Mouse (Mus musculus): ENCODE measurements around the gene Schip1. TPM values are rescaled to one million over a fixed set of nuclear protein-coding genes. Genes with fewer than 3 reads are reported as not detected.

Schip1 gene
- polyA plus RNA-seq, 1 experiment from 2014 or later: 33.2 TPM

GRCm38 (mm10) chr3:68243239-68243638 is 178.6 kb downstream of the Schip1 start:
- no peaks in the 10 kb centered on the region for H3K36me3 ChIP-seq (ENCODE audit: control insufficient read depth, insufficient read depth, low read length)
- no peaks in the 10 kb centered on the region for H3K9me3 ChIP-seq (replicated peaks; ENCODE audit: control insufficient read depth, low read length)
- no peak overlapping the region for H3K9ac ChIP-seq (ENCODE audit: low read length)
- H3K27me3 ChIP-seq (ENCODE audit: control insufficient read depth, insufficient read depth, low read length): no peaks in the 10 kb centered on the region
- H3K4me2 ChIP-seq (ENCODE audit: low read depth, low read length): no peak overlapping the region
- H3K27ac ChIP-seq (ENCODE audit: low read length): no peak overlapping the region
- no peak for ATAC-seq (ENCODE audit: insufficient read depth, low FRiP score)
- WGBS: 54% methylated on average over 3 of the region's 3 CpGs
- H3K4me3 ChIP-seq (replicated peaks; ENCODE audit: low read length): no peak overlapping the region
- H3K4me1 ChIP-seq (ENCODE audit: control insufficient read depth, insufficient read depth, low read length): no peaks in the 10 kb centered on the region

- Histone ChIP-seq H3K27ac (ENCODE audit: low read length) (no peak overlapping the region), H3K4me1 (ENCODE audit: control insufficient read depth, insufficient read depth, low read length) (no peaks in the 10 kb centered on the region), H3K4me2 (ENCODE audit: low read depth, low read length) (no peak overlapping the region), H3K4me3 (replicated peaks; ENCODE audit: low read length) (no peak overlapping the region), H3K9ac (ENCODE audit: low read length) (no peak overlapping the region), H3K9me3 (replicated peaks; ENCODE audit: control insufficient read depth, low read length) (no peaks in the 10 kb centered on the region), H3K36me3 (ENCODE audit: control insufficient read depth, insufficient read depth, low read length) (no peaks in the 10 kb centered on the region), H3K27me3 (ENCODE audit: control insufficient read depth, insufficient read depth, low read length) (no peaks in the 10 kb centered on the region)
- ATAC-seq (ENCODE audit: insufficient read depth, low FRiP score): no peak
- WGBS: 52% methylated on average over 4 of the region's 4 CpGs
Measured at GRCm38 (mm10) chr3:68246154-68246553, 181.6 kb downstream of the Schip1 start.

DNA sequence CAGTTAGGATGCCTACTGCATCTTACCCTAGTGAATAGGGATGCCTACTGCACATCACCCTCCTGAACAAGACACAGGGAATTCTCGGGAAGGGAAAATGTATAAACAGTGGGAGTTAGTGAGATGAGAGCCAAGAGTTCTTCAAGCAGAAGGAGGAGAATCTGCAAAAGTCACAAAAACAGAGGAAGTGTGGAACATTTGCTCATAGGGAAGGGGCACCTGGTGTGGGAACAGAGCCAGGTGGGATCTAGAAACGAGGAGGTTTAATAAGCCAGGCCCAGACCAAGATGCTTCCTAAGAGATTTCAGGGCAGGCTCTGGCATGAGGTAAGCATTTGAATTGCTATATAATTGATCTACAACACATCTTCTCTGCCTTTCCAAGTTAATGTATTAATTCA is 186.0 kb downstream of the Schip1 start:
- no peak for ATAC-seq (ENCODE audit: insufficient read depth, low FRiP score)
- WGBS: 43% methylated on average over 2 of the region's 2 CpGs
- Histone ChIP-seq H3K9me3 (replicated peaks; ENCODE audit: control insufficient read depth, low read length) (no peaks in the 10 kb centered on the region), H3K27me3 (ENCODE audit: control insufficient read depth, insufficient read depth, low read length) (no peaks in the 10 kb centered on the region), H3K27ac (ENCODE audit: low read length) (no peak overlapping the region), H3K9ac (ENCODE audit: low read length) (no peak overlapping the region), H3K4me3 (replicated peaks; ENCODE audit: low read length) (no peak overlapping the region), H3K4me1 (ENCODE audit: control insufficient read depth, insufficient read depth, low read length) (no peaks in the 10 kb centered on the region), H3K36me3 (ENCODE audit: control insufficient read depth, insufficient read depth, low read length) (no peaks in the 10 kb centered on the region), H3K4me2 (ENCODE audit: low read depth, low read length) (no peak overlapping the region)

DNA sequence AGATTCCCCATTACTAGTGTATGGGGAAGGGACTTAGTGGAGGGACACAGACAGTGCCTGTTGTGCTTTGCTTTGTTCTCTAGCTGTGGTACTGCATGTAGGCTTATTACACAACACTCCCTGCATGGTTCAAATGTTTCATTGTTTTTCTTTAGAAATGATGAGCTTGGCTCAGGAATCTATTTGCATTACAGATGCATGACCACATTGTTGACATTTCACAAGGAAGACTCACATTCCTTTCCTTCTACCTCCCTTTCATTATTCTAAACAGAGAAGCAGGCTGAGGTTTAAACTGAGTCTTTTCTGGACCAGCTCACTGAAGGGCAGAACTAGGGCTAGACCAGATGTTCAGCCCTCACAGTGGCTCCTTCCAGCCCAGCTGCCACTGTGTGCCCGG is 187.7 kb downstream of the Schip1 start:
- no peak for ATAC-seq (ENCODE audit: insufficient read depth, low FRiP score)
- Histone ChIP-seq H3K36me3 (ENCODE audit: control insufficient read depth, insufficient read depth, low read length) (no peaks in the 10 kb centered on the region), H3K27ac (ENCODE audit: low read length) (no peak overlapping the region), H3K9me3 (replicated peaks; ENCODE audit: control insufficient read depth, low read length) (no peaks in the 10 kb centered on the region), H3K4me1 (ENCODE audit: control insufficient read depth, insufficient read depth, low read length) (no peaks in the 10 kb centered on the region), H3K27me3 (ENCODE audit: control insufficient read depth, insufficient read depth, low read length) (no peaks in the 10 kb centered on the region), H3K4me2 (ENCODE audit: low read depth, low read length) (no peak overlapping the region), H3K4me3 (replicated peaks; ENCODE audit: low read length) (no peak overlapping the region), H3K9ac (ENCODE audit: low read length) (no peak overlapping the region)
- 25% methylated on average over 1 of the region's 1 CpGs for WGBS

DNA sequence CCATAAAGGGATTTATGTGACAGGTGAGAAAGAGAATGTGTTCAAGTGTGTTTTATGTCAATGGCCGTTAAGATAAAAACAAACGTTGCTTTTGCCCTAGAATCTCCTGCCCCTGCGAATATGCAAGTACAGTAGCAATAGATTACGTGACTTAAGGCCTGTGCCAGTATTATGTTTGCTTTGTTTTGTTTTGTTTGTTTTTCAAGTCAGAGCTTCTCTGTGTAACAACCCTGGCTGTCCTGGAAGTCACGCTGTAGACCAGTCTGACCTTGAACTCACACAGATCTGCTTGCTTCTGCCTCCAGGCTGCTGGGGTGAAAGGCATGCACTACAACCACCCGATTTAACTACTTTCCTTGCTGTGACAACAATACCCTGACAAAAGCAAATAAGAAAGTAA is 197.7 kb downstream of the Schip1 start:
- Histone ChIP-seq H3K27ac (ENCODE audit: low read length) (no peak overlapping the region), H3K4me3 (replicated peaks; ENCODE audit: low read length) (no peak overlapping the region), H3K9ac (ENCODE audit: low read length) (no peak overlapping the region), H3K4me1 (ENCODE audit: control insufficient read depth, insufficient read depth, low read length) (no peaks in the 10 kb centered on the region), H3K9me3 (replicated peaks; ENCODE audit: control insufficient read depth, low read length) (no peaks in the 10 kb centered on the region), H3K4me2 (ENCODE audit: low read depth, low read length) (no peak overlapping the region), H3K27me3 (ENCODE audit: control insufficient read depth, insufficient read depth, low read length) (no peaks in the 10 kb centered on the region), H3K36me3 (ENCODE audit: control insufficient read depth, insufficient read depth, low read length) (no peaks in the 10 kb centered on the region)
- no peak for ATAC-seq (ENCODE audit: insufficient read depth, low FRiP score)
- 36% methylated on average over 6 of the region's 6 CpGs for WGBS

- Histone ChIP-seq H3K36me3 (ENCODE audit: control insufficient read depth, insufficient read depth, low read length) (no peaks in the 10 kb centered on the region), H3K27me3 (ENCODE audit: control insufficient read depth, insufficient read depth, low read length) (no peaks in the 10 kb centered on the region), H3K9me3 (replicated peaks; ENCODE audit: control insufficient read depth, low read length) (no peaks in the 10 kb centered on the region), H3K9ac (ENCODE audit: low read length) (no peak overlapping the region), H3K4me1 (ENCODE audit: control insufficient read depth, insufficient read depth, low read length) (no peaks in the 10 kb centered on the region), H3K4me2 (ENCODE audit: low read depth, low read length) (no peak overlapping the region), H3K27ac (ENCODE audit: low read length) (no peak overlapping the region), H3K4me3 (replicated peaks; ENCODE audit: low read length) (no peak overlapping the region)
- 88% methylated on average over 4 of the region's 4 CpGs for WGBS
- no peak for ATAC-seq (ENCODE audit: insufficient read depth, low FRiP score)
Measured at GRCm38 (mm10) chr3:68267905-68268304, 203.3 kb downstream of the Schip1 start.

DNA sequence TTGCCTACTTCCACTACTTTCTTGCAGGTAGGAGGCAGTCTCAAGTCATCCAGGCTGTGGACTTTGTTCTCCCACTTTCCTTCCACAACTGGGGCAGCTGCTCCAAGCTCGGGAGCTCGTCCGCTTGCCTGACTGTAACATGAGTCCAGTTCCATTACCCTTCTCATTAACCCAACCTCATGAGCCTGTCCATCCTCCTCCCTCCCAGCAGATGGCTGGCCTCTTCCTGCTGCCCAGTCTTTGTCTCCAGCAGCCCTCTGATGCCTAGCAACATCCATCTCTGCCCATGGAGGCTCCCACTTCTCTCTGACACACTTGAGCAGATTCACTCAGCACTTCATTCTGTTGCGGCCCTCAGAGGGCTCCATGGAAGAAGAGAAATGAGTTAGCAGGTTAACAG is 204.6 kb downstream of the Schip1 start:
- 83% methylated on average over 4 of the region's 4 CpGs for WGBS
- no peaks in the 10 kb centered on the region for H3K4me1 ChIP-seq (ENCODE audit: control insufficient read depth, insufficient read depth, low read length)
- H3K4me2 ChIP-seq (ENCODE audit: low read depth, low read length): no peak overlapping the region
- H3K36me3 ChIP-seq (ENCODE audit: control insufficient read depth, insufficient read depth, low read length): no peaks in the 10 kb centered on the region
- H3K4me3 ChIP-seq (replicated peaks; ENCODE audit: low read length): no peak overlapping the region
- no peaks in the 10 kb centered on the region for H3K9me3 ChIP-seq (replicated peaks; ENCODE audit: control insufficient read depth, low read length)
- H3K27me3 ChIP-seq (ENCODE audit: control insufficient read depth, insufficient read depth, low read length): no peaks in the 10 kb centered on the region
- no peak for ATAC-seq (ENCODE audit: insufficient read depth, low FRiP score)
- no peak overlapping the region for H3K27ac ChIP-seq (ENCODE audit: low read length)
- H3K9ac ChIP-seq (ENCODE audit: low read length): no peak overlapping the region

DNA sequence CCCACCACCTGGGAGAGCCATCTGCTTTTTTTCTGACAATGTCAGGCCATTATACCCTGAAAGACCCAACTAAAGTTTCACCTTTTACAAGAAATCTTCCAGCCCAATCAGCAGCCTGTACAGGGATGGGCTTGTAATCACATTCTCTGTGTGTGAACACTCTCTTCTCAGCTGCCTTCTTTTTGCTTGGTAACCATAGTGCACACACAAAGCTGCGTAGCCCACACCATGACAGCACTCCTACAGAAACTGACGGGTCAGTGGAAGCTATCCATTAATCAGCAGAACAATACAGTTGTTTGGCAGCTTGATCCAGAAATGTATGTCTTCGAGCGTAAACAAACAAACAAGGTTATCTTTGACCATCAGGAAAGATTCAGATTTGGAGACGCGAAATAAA is 205.6 kb downstream of the Schip1 start:
- no peaks in the 10 kb centered on the region for H3K4me1 ChIP-seq (ENCODE audit: control insufficient read depth, insufficient read depth, low read length)
- H3K4me3 ChIP-seq (replicated peaks; ENCODE audit: low read length): no peak overlapping the region
- H3K9ac ChIP-seq (ENCODE audit: low read length): no peak overlapping the region
- H3K27ac ChIP-seq (ENCODE audit: low read length): no peak overlapping the region
- no peaks in the 10 kb centered on the region for H3K9me3 ChIP-seq (replicated peaks; ENCODE audit: control insufficient read depth, low read length)
- H3K36me3 ChIP-seq (ENCODE audit: control insufficient read depth, insufficient read depth, low read length): no peaks in the 10 kb centered on the region
- no peak overlapping the region for H3K4me2 ChIP-seq (ENCODE audit: low read depth, low read length)
- no peak for ATAC-seq (ENCODE audit: insufficient read depth, low FRiP score)
- no peaks in the 10 kb centered on the region for H3K27me3 ChIP-seq (ENCODE audit: control insufficient read depth, insufficient read depth, low read length)
- WGBS: 83% methylated on average over 6 of the region's 6 CpGs

- H3K9me3 ChIP-seq (replicated peaks; ENCODE audit: control insufficient read depth, low read length): no peaks in the 10 kb centered on the region
- no peaks in the 10 kb centered on the region for H3K36me3 ChIP-seq (ENCODE audit: control insufficient read depth, insufficient read depth, low read length)
- ATAC-seq (ENCODE audit: insufficient read depth, low FRiP score): no peak
- H3K27ac ChIP-seq (ENCODE audit: low read length): no peak overlapping the region
- no peaks in the 10 kb centered on the region for H3K27me3 ChIP-seq (ENCODE audit: control insufficient read depth, insufficient read depth, low read length)
- H3K4me3 ChIP-seq (replicated peaks; ENCODE audit: low read length): no peak overlapping the region
- H3K9ac ChIP-seq (ENCODE audit: low read length): no peak overlapping the region
- no peak overlapping the region for H3K4me2 ChIP-seq (ENCODE audit: low read depth, low read length)
- 64% methylated on average over 3 of the region's 3 CpGs for WGBS
- no peaks in the 10 kb centered on the region for H3K4me1 ChIP-seq (ENCODE audit: control insufficient read depth, insufficient read depth, low read length)
Measured at GRCm38 (mm10) chr3:68271457-68271856, 206.9 kb downstream of the Schip1 start.

GRCm38 (mm10) chr3:68271881-68272280 is 207.3 kb downstream of the Schip1 start:
- H3K36me3 ChIP-seq (ENCODE audit: control insufficient read depth, insufficient read depth, low read length): no peaks in the 10 kb centered on the region
- H3K27ac ChIP-seq (ENCODE audit: low read length): no peak overlapping the region
- no peak for ATAC-seq (ENCODE audit: insufficient read depth, low FRiP score)
- no peaks in the 10 kb centered on the region for H3K4me1 ChIP-seq (ENCODE audit: control insufficient read depth, insufficient read depth, low read length)
- H3K9ac ChIP-seq (ENCODE audit: low read length): no peak overlapping the region
- WGBS: 74% methylated on average over 3 of the region's 3 CpGs
- no peaks in the 10 kb centered on the region for H3K9me3 ChIP-seq (replicated peaks; ENCODE audit: control insufficient read depth, low read length)
- H3K4me2 ChIP-seq (ENCODE audit: low read depth, low read length): no peak overlapping the region
- no peaks in the 10 kb centered on the region for H3K27me3 ChIP-seq (ENCODE audit: control insufficient read depth, insufficient read depth, low read length)
- no peak overlapping the region for H3K4me3 ChIP-seq (replicated peaks; ENCODE audit: low read length)

Measured in stomach, embryonic 16.5 days (tissue).